Mouse (Mus musculus) heart, adult 8-10 months (tissue): ENCODE measurements around the gene Kif5c. TPM values are rescaled to one million over a fixed set of nuclear protein-coding genes. Genes with fewer than 3 reads are reported as not detected.
A peak's percentile ranks its signal among the peaks of the same experiment; 100 is the strongest.

ENCODE experiments used
- DNase-seq: peaks from one replicate; pipeline ENCODE4 v3.0.0; 2022; ENCODE audit warnings: low spot score
- total RNA-seq, 4 experiments: library from RNA; stranded (reverse); gene quantifications; 2 replicates each; pipeline ENCODE4 v1.2.4; 2022

The Kif5c gene
- total RNA-seq, 4 experiments from 2014 or later = 1.1 to 1.5 (median 1.3) TPM

GRCm38 (mm10) chr2:49718935-49719850, 100.1 kb downstream of the Kif5c start:
- DNase-seq = no peak

DNA sequence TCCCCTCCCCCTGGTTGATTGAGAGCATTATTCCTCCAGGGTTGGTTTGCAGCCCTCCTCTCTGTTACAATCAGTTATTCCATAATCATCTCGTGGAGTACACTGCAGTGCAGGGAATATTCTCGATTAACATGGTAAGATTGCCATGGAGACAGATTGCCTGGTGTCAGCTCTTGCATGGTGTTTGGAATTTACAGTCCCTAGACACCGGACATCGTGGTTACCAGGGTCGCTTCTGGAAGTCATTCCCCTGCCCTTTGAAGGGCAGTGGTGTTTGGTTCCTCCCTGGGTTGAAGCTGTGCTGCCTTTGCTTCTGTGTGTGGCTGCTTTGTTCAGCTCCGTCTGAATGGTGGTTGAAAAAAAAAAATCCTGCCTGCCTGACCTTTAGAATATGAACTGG, 100.8 kb downstream of the Kif5c start:
- no peak for DNase-seq

GRCm38 (mm10) chr2:49720343-49720742, 101.2 kb downstream of the Kif5c start:
- DNase-seq = no peak

DNA sequence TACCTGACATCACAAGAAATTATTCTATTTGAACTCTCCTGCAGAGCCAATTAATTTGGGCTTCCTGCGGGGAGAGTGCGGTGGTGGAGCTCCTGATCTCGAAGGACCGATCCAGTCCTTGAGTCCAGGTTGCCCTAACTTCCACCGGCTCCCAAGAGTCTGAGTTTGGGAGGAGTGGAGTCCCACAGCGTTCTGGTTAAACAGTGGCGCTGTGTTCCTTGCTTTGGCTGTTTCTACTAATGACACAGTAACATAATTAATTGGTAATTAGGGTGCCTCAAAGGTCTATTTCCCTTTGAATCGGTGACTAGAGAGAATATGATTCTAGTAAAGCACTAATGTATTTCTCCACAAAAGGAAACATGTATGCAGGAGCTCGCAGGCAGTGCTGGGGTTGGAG, 103.2 kb downstream of the Kif5c start:
- DNase-seq = no peak

GRCm38 (mm10) chr2:49722983-49723382, 103.9 kb downstream of the Kif5c start:
- no peak for DNase-seq

GRCm38 (mm10) chr2:49726672-49727071, 107.6 kb downstream of the Kif5c start:
- DNase-seq = no peak

DNA sequence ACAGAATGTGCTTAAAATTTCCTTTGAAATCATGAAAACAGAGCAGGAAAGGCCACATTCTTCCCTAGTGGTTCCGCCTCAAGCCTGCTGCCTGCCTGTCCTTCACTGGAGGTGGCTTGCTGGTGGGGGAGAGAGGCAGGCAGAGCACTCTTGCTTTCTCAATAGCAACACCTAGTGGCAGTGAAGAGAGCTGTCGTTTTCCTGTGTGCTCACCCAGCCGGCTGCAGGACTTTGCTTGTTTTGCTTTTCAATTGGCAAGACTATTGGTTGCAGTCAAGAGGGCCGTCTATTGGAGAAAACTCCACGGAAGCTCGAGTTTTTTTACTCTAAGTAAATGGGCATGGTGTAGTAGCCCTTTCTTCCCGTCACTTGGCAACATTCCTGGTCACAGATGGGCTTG, 108.1 kb downstream of the Kif5c start:
- DNase-seq = peak; percentile 67

DNA sequence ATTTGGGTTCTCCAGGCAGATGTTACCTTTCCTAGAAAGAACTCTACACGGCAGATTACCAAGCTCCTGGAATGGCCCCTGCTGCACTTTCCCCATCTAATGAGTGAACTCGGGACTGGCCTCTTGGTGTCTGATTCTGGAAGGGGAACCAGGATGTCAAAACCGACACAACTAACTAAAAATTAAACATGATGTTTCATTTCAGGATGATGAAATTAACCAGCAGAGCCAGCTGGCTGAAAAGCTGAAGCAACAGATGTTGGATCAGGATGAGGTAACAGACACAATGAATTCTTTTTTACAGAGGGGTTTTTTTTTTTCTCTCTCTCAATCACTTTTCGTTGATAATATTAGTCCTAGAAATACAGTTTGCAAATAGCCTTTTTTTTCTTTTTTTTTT, 108.6 kb downstream of the Kif5c start:
- DNase-seq = peak; percentile 39

GRCm38 (mm10) chr2:49728896-49729610, 110.0 kb downstream of the Kif5c start:
- DNase-seq = no peak

GRCm38 (mm10) chr2:49729611-49729969, 110.5 kb downstream of the Kif5c start:
- no peak for DNase-seq

- DNase-seq = no peak
Observed at GRCm38 (mm10) chr2:49730183-49730582, 111.1 kb downstream of the Kif5c start.

DNA sequence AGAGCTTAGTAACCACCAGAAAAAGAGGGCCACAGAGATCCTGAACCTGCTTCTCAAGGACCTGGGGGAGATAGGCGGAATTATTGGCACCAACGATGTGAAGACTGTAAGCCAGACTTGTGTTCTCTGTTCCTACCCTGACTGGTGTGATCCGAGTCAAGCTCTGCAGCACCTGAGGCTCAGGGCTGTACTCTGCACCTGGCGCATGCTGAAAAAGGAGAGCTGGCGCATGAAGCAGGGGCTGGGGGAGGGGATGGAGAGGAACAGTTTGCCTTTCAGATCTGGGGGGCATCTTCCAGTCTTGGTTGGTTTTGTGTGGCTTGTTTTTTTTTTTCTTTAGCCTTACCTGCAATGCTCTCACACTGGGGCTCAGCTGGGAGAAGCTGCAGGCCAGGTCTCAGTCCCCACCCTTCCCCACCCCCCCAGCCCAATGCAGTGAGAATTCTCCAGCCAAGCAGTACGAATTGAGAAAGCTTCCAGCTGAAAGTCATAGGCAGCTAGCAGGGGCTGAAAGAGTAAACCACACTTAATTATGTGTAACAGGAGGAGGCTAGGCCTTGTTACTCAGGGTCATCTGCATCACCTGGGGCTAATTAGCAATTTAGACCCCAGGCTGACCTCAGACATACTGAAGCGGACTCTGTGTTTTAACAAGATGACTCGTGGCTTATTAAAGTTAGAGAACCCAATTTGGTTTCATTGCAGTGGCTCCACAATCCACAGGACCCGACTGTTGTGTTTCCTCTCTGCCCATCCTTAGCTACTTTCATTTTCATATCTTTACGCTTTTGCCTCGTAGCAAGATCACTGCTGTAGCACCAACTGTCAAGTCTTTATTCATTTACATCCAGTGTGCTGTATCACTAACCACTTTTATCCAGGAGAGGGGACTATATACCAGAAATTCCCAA, 113.9 kb downstream of the Kif5c start:
- DNase-seq = no peak

- DNase-seq = no peak
Observed at GRCm38 (mm10) chr2:49733656-49734008, 114.5 kb downstream of the Kif5c start.

DNA sequence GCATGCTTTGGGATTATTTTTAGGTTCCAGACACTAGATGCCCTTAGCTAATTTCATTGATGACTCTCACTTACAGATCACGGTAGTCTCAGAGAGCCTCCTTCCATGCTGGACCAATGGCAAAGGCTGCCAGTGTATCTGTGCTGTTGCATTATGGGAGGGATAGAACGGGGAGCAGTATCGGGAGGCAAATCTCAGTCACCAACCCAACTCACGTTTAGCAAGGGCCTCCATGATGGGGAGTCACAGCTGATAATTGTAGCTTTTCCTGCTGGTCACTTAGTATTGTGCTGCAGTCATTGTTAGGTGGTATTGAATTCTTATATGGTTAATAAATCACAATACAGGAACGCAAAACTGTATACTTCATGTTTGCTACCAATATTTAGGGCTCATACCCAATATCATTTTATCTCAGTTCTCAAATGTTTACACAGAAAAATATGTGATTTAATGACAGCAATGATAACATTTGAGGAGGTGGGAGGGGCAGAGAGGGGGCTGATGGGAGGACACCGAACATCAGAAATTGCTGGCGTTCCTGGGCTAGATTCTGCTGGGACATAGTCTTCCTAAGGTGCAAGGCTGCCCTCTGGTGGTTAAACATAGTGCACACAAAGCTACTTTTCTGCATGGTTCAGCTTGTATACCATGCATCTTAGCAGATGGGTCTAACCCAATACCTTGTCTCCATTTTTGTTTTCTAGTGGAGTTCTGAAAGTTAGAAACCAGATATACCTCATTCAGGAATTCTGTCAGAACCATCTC, 115.1 kb downstream of the Kif5c start:
- peak; percentile 68 for DNase-seq

GRCm38 (mm10) chr2:49735386-49735785, 116.3 kb downstream of the Kif5c start:
- DNase-seq = no peak

GRCm38 (mm10) chr2:49739046-49739445, 119.9 kb downstream of the Kif5c start:
- no peak for DNase-seq

- no peak for DNase-seq
Observed at GRCm38 (mm10) chr2:49741026-49741425, 121.9 kb downstream of the Kif5c start.

- DNase-seq = no peak
Observed at GRCm38 (mm10) chr2:49741895-49742734, 123.0 kb downstream of the Kif5c start.

DNA sequence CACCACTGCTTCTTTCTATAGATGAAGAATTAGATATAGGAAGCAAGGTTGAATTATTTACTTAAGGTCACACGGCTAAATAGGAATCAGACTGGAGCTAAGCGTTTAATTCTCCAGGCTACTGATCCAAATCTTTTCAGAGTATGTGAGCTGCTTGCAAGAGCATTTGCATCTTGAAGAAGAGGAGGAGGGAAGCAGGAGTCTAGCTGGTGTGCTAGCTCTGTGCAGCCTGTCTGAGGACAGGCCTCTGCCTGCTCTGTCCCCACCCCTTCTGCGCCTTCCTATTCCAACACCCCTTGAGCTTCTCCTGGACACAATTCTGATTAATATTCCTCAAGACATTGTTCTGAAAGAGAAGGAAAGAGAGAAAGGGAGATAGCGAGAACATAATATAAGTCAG, 123.8 kb downstream of the Kif5c start:
- no peak for DNase-seq

DNA sequence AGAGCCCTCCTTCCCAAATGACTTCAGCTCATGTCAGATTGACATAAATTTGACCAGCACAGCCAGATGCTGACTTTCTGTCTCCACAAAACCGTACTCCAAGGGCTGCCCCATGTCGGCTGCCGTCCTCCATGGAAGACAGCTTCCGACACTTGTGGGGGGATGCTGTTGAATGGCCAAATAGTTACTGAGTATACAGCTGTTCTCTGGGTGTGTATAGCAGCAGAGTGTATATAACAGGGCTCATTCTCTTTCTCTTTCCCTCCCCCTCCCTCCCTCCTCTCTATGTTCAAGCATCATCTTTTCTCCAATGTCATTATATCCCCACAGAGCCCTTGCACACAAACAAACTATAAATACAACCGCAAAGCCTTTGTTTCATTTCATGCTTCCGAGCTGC, 124.7 kb downstream of the Kif5c start:
- DNase-seq = no peak
